Mouse (Mus musculus) layer of hippocampus, adult 11-12 months (tissue): ENCODE measurements at regions not wholly inside any gene's neighbourhood (a gene's known extent, or its start where the extent isn't known, plus 50 kb on each side); places are given as distances from the start of the nearest gene placed in this dataset.
A peak's percentile ranks its signal among the peaks of the same experiment; 100 is the strongest.

Source experiments
- DNase-seq: peaks from one replicate; pipeline ENCODE4 v3.0.0; 2022; ENCODE audit warnings: low spot score

GRCm38 (mm10) chr14:68784395-68784794, 509.7 kb downstream of the Synb start:
- DNase-seq: no peak

- no peak for DNase-seq
Measured at GRCm38 (mm10) chr14:68783216-68783615, 510.9 kb downstream of the Synb start.

GRCm38 (mm10) chr14:68770411-68770810, 523.7 kb downstream of the Synb start:
- DNase-seq: no peak

GRCm38 (mm10) chr14:68762916-68763315, 531.2 kb downstream of the Synb start:
- DNase-seq: no peak

- no peak for DNase-seq
Measured at GRCm38 (mm10) chr14:68744661-68745060, 549.4 kb downstream of the Synb start.

GRCm38 (mm10) chr14:68738474-68738873, 555.6 kb downstream of the Synb start:
- no peak for DNase-seq

GRCm38 (mm10) chr14:68735756-68736155, 558.3 kb downstream of the Synb start:
- DNase-seq: peak; percentile 79

GRCm38 (mm10) chr14:68721156-68721555, 572.9 kb downstream of the Synb start:
- DNase-seq: no peak

- no peak for DNase-seq
Measured at GRCm38 (mm10) chr14:68719429-68720160, 574.5 kb downstream of the Synb start.

GRCm38 (mm10) chr14:68718846-68719245, 575.3 kb downstream of the Synb start:
- DNase-seq: no peak
